Mouse (Mus musculus): ENCODE results near the gene Papolb. TPM values are rescaled to one million over a fixed set of nuclear protein-coding genes. Genes with fewer than 3 reads are reported as not detected.

Papolb gene
- polyA plus RNA-seq, 1 experiment, result 0.02 TPM

DNA sequence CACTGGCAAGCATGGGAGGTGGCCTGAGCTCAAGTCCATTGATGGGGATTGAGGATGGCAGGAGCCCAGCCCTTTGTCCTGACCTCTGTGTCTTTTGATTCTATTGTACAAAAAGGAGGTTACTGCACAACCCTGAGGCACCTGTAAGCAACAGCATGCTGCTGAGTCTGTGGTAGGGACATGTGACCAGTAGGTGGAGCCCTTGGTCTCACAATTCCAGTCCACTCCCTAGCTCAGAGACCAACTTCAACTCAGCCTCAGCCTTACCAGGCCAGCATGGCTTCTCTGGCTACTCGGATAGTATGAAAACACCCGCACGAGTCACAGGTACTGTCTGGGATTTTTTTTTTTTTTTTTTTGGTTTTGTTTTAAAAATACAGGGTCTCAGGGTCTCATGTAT lies 27.5 kb downstream of the Papolb start:
- Histone ChIP-seq H3ac (ENCODE audit: control insufficient read depth, insufficient read length) (no peak overlapping the region), H3K27me3 (ENCODE audit: control insufficient read depth, insufficient read depth, insufficient read length) (no peaks in the 10 kb centered on the region), H3K4me3 (no peak overlapping the region), H3K79me2 (ENCODE audit: control insufficient read depth, insufficient read depth) (no peaks in the 10 kb centered on the region), H3K36me3 (ENCODE audit: control insufficient read depth, insufficient read depth) (no peaks in the 10 kb centered on the region), H3K4me2 (ENCODE audit: low read depth) (no peak overlapping the region)
- TF ChIP-seq USF1 (IDR thresholded peaks at IDR 0.05; ENCODE audit: low read depth) (peak; percentile 61), REST (IDR thresholded peaks at IDR 0.05; ENCODE audit: insufficient read depth, insufficient read length) (no peak)

GRCm38 (mm10) chr5:142500918-142501317 lies 29.0 kb downstream of the Papolb start:
- Histone ChIP-seq H3K4me2 (ENCODE audit: low read depth) (no peak overlapping the region), H3K4me3 (no peak overlapping the region), H3ac (ENCODE audit: control insufficient read depth, insufficient read length) (no peak overlapping the region), H3K79me2 (ENCODE audit: control insufficient read depth, insufficient read depth) (no peaks in the 10 kb centered on the region), H3K27me3 (ENCODE audit: control insufficient read depth, insufficient read depth, insufficient read length) (no peaks in the 10 kb centered on the region), H3K36me3 (ENCODE audit: control insufficient read depth, insufficient read depth) (no peaks in the 10 kb centered on the region)
- TF ChIP-seq TCF12 (IDR thresholded peaks at IDR 0.05; ENCODE audit: insufficient read depth, poor library complexity, severe bottlenecking) (no peak), CEBPB (IDR thresholded peaks at IDR 0.05; ENCODE audit: insufficient read depth, poor library complexity, severe bottlenecking) (no peak), MYOD1 (IDR thresholded peaks at IDR 0.05; ENCODE audit: control insufficient read depth in 1 of 3, insufficient read length in 2 of 3, low read depth in 2 of 3) (no peak), POLR2A (IDR thresholded peaks at IDR 0.05; ENCODE audit: insufficient read length, low read depth) (no peak), MAX (IDR thresholded peaks at IDR 0.05; ENCODE audit: low read depth) (no peak), MYOG (IDR thresholded peaks at IDR 0.05; ENCODE audit: control insufficient read depth in 1 of 3, insufficient read depth in 1 of 3, insufficient read length in 2 of 3, low read depth in 2 of 3) (no peak), E2F4 (IDR thresholded peaks at IDR 0.05; ENCODE audit: insufficient read depth) (no peak), REST (IDR thresholded peaks at IDR 0.05; ENCODE audit: insufficient read depth, insufficient read length) (no peak), POLR2AphosphoS2 (IDR thresholded peaks at IDR 0.05; ENCODE audit: insufficient read length, low read depth) (no peak), SRF (IDR thresholded peaks at IDR 0.05; ENCODE audit: control insufficient read depth, insufficient read length, low read depth) (no peak), USF1 (IDR thresholded peaks at IDR 0.05; ENCODE audit: low read depth) (no peak), TCF3 (IDR thresholded peaks at IDR 0.05; ENCODE audit: insufficient read length, low read depth) (no peak)

- Histone ChIP-seq H3K4me2 (ENCODE audit: low read depth) (no peak overlapping the region), H3ac (ENCODE audit: control insufficient read depth, insufficient read length) (no peak overlapping the region), H3K36me3 (ENCODE audit: control insufficient read depth, insufficient read depth) (no peaks in the 10 kb centered on the region), H3K79me2 (ENCODE audit: control insufficient read depth, insufficient read depth) (no peaks in the 10 kb centered on the region), H3K27me3 (ENCODE audit: control insufficient read depth, insufficient read depth, insufficient read length) (no peaks in the 10 kb centered on the region), H3K4me3 (no peak overlapping the region)
- TF ChIP-seq POLR2AphosphoS2 (IDR thresholded peaks at IDR 0.05; ENCODE audit: insufficient read length, low read depth) (no peak), MYOD1 (IDR thresholded peaks at IDR 0.05; ENCODE audit: control insufficient read depth in 1 of 3, insufficient read length in 2 of 3, low read depth in 2 of 3) (no peak), TCF12 (IDR thresholded peaks at IDR 0.05; ENCODE audit: insufficient read depth, poor library complexity, severe bottlenecking) (no peak), TCF3 (IDR thresholded peaks at IDR 0.05; ENCODE audit: insufficient read length, low read depth) (no peak), MAX (IDR thresholded peaks at IDR 0.05; ENCODE audit: low read depth) (no peak), SRF (IDR thresholded peaks at IDR 0.05; ENCODE audit: control insufficient read depth, insufficient read length, low read depth) (no peak), REST (IDR thresholded peaks at IDR 0.05; ENCODE audit: insufficient read depth, insufficient read length) (no peak), CEBPB (IDR thresholded peaks at IDR 0.05; ENCODE audit: insufficient read depth, poor library complexity, severe bottlenecking) (no peak), MYOG (IDR thresholded peaks at IDR 0.05; ENCODE audit: control insufficient read depth in 1 of 3, insufficient read depth in 1 of 3, insufficient read length in 2 of 3, low read depth in 2 of 3) (no peak), E2F4 (IDR thresholded peaks at IDR 0.05; ENCODE audit: insufficient read depth) (no peak), POLR2A (IDR thresholded peaks at IDR 0.05; ENCODE audit: insufficient read length, low read depth) (no peak), USF1 (IDR thresholded peaks at IDR 0.05; ENCODE audit: low read depth) (no peak)
Measured at GRCm38 (mm10) chr5:142498964-142499363, 30.9 kb downstream of the Papolb start.

- no peak overlapping the region for H3K4me3 ChIP-seq
- no peaks in the 10 kb centered on the region for H3K36me3 ChIP-seq (ENCODE audit: control insufficient read depth, insufficient read depth)
- TF ChIP-seq REST (IDR thresholded peaks at IDR 0.05; ENCODE audit: insufficient read depth, insufficient read length) (no peak), POLR2A (IDR thresholded peaks at IDR 0.05; ENCODE audit: insufficient read length, low read depth) (no peak), MYOD1 (IDR thresholded peaks at IDR 0.05; ENCODE audit: control insufficient read depth in 1 of 3, insufficient read length in 2 of 3, low read depth in 2 of 3) (no peak), TCF12 (IDR thresholded peaks at IDR 0.05; ENCODE audit: insufficient read depth, poor library complexity, severe bottlenecking) (no peak), E2F4 (IDR thresholded peaks at IDR 0.05; ENCODE audit: insufficient read depth) (no peak), MYOG (IDR thresholded peaks at IDR 0.05; ENCODE audit: control insufficient read depth in 1 of 3, insufficient read depth in 1 of 3, insufficient read length in 2 of 3, low read depth in 2 of 3) (no peak), USF1 (IDR thresholded peaks at IDR 0.05; ENCODE audit: low read depth) (no peak), POLR2AphosphoS2 (IDR thresholded peaks at IDR 0.05; ENCODE audit: insufficient read length, low read depth) (no peak)
- no peaks in the 10 kb centered on the region for H3K79me2 ChIP-seq (ENCODE audit: control insufficient read depth, insufficient read depth)
- H3K27me3 ChIP-seq (ENCODE audit: control insufficient read depth, insufficient read depth, insufficient read length), result no peaks in the 10 kb centered on the region
- H3K4me2 ChIP-seq (ENCODE audit: low read depth), result no peak overlapping the region
- H3ac ChIP-seq (ENCODE audit: control insufficient read depth, insufficient read length), result no peak overlapping the region
Measured at GRCm38 (mm10) chr5:142495321-142496096, 34.4 kb downstream of the Papolb start.

DNA sequence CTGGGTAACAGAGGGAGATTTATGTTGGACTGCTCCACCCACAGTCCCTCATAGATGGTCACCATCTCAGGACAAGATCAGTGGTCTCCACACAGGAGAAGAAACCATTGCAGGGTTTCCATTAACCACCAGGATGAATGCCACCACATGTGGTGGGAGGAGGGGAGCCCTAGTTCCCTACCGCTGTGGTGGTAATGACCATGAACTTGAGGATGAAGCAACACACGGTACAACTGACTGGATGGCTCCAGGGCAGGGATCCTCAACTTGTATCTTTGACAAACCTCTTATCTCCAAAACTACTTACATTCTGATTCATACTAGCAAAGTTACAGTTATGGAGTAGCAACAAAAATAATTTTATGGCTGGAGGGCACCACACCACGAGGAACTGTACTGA lies 36.6 kb downstream of the Papolb start:
- H3K4me2 ChIP-seq (ENCODE audit: low read depth), result no peak overlapping the region
- H3K27me3 ChIP-seq (ENCODE audit: control insufficient read depth, insufficient read depth, insufficient read length), result no peaks in the 10 kb centered on the region
- H3K4me3 ChIP-seq, result no peak overlapping the region
- no peak overlapping the region for H3ac ChIP-seq (ENCODE audit: control insufficient read depth, insufficient read length)
- no peaks in the 10 kb centered on the region for H3K36me3 ChIP-seq (ENCODE audit: control insufficient read depth, insufficient read depth)
- TF ChIP-seq CEBPB (IDR thresholded peaks at IDR 0.05; ENCODE audit: insufficient read depth, poor library complexity, severe bottlenecking) (no peak), POLR2A (IDR thresholded peaks at IDR 0.05; ENCODE audit: insufficient read length, low read depth) (no peak), SRF (IDR thresholded peaks at IDR 0.05; ENCODE audit: control insufficient read depth, insufficient read length, low read depth) (no peak), REST (IDR thresholded peaks at IDR 0.05; ENCODE audit: insufficient read depth, insufficient read length) (no peak), MYOD1 (IDR thresholded peaks at IDR 0.05; ENCODE audit: control insufficient read depth in 1 of 3, insufficient read length in 2 of 3, low read depth in 2 of 3) (no peak), TCF12 (IDR thresholded peaks at IDR 0.05; ENCODE audit: insufficient read depth, poor library complexity, severe bottlenecking) (no peak), MYOG (IDR thresholded peaks at IDR 0.05; ENCODE audit: control insufficient read depth in 1 of 3, insufficient read depth in 1 of 3, insufficient read length in 2 of 3, low read depth in 2 of 3) (no peak), TCF3 (IDR thresholded peaks at IDR 0.05; ENCODE audit: insufficient read length, low read depth) (no peak), USF1 (IDR thresholded peaks at IDR 0.05; ENCODE audit: low read depth) (no peak), POLR2AphosphoS2 (IDR thresholded peaks at IDR 0.05; ENCODE audit: insufficient read length, low read depth) (no peak)
- no peaks in the 10 kb centered on the region for H3K79me2 ChIP-seq (ENCODE audit: control insufficient read depth, insufficient read depth)

All from myocyte (in vitro differentiated cells).